Mouse (Mus musculus) kidney, postnatal 10 days (tissue): ENCODE measurements around the gene 4632433K11Rik.
A peak's percentile ranks its signal among the peaks of the same experiment; 100 is the strongest.
"Not testable (repeated sequence)": the region's sequence is repeated elsewhere in the genome, so short reads cannot be mapped to it uniquely, and the experiment has no call there.

Source experiments
- DNase-seq: peaks from one replicate; pipeline ENCODE4 v3.0.0; 2021; ENCODE audit warnings: mixed read lengths

4632433K11Rik gene

GRCm38 (mm10) chr7:5057381-5057780 lies 23.5 kb downstream of the 4632433K11Rik start:
- no peak for DNase-seq

GRCm38 (mm10) chr7:5057804-5058203 lies 23.9 kb downstream of the 4632433K11Rik start:
- DNase-seq: peak; percentile 33

GRCm38 (mm10) chr7:5058631-5059030 lies 24.7 kb downstream of the 4632433K11Rik start:
- no peak for DNase-seq

- DNase-seq: no peak
Measured at GRCm38 (mm10) chr7:5059421-5059820, 25.5 kb downstream of the 4632433K11Rik start.

- DNase-seq: peak; percentile 90
Measured at GRCm38 (mm10) chr7:5060239-5060731, 26.4 kb downstream of the 4632433K11Rik start.

- DNase-seq: peak; percentile 99
Measured at GRCm38 (mm10) chr7:5060944-5061773, 27.2 kb downstream of the 4632433K11Rik start.

- peak; percentile 98 for DNase-seq
Measured at GRCm38 (mm10) chr7:5061774-5062359, 27.9 kb downstream of the 4632433K11Rik start, which contains the start of gene U2af2. U2af2 (plus strand) TSS chr7:5062143.

- DNase-seq: peak; percentile 83
Measured at GRCm38 (mm10) chr7:5062360-5063001, 28.6 kb downstream of the 4632433K11Rik start.

- no peak for DNase-seq
Measured at GRCm38 (mm10) chr7:5064886-5065285, 31.0 kb downstream of the 4632433K11Rik start.

- no peak for DNase-seq
Measured at GRCm38 (mm10) chr7:5073586-5073985, 39.7 kb downstream of the 4632433K11Rik start.

GRCm38 (mm10) chr7:5074984-5075383 lies 41.1 kb downstream of the 4632433K11Rik start:
- DNase-seq: no peak

GRCm38 (mm10) chr7:5076931-5077330 lies 43.0 kb downstream of the 4632433K11Rik start:
- no peak for DNase-seq

- not testable (repeated sequence) for DNase-seq
Measured at GRCm38 (mm10) chr7:5079365-5080009, 45.6 kb downstream of the 4632433K11Rik start.

GRCm38 (mm10) chr7:5080010-5080751 lies 46.3 kb downstream of the 4632433K11Rik start, which contains the start of gene Epn1:
Epn1 (plus strand) TSS chr7:5080235.
- peak; percentile 99 for DNase-seq

GRCm38 (mm10) chr7:5080815-5081214 lies 46.9 kb downstream of the 4632433K11Rik start:
- DNase-seq: no peak

GRCm38 (mm10) chr7:5081241-5081640 lies 47.3 kb downstream of the 4632433K11Rik start:
- DNase-seq: no peak

GRCm38 (mm10) chr7:5081939-5082338 lies 48.0 kb downstream of the 4632433K11Rik start:
- no peak for DNase-seq

GRCm38 (mm10) chr7:5083325-5084105 lies 49.6 kb downstream of the 4632433K11Rik start:
- DNase-seq: no peak
